Mouse (Mus musculus) small intestine, adult 2 months (tissue): Measurements from ENCODE around the gene Lcorl. TPM values are rescaled to one million over a fixed set of nuclear protein-coding genes. Genes with fewer than 3 reads are reported as not detected.

Source experiments
- H3K27ac ChIP-seq: fragments of 200-500 bp; 2 replicates; pipeline ENCODE4 v1.5.1; 2012; ENCODE audit warnings: low read depth, low read length, control low read depth, inconsistent platforms; ENCODE audit not compliant: insufficient read depth
- H3K27me3 ChIP-seq: fragments of 200-500 bp; 2 replicates; pipeline ENCODE4 v1.6.1; 2012; ENCODE audit warnings: mild to moderate bottlenecking, moderate library complexity, low read length, inconsistent platforms; ENCODE audit not compliant: control insufficient read depth, insufficient read depth
- H3K36me3 ChIP-seq: fragments of 200-500 bp; 2 replicates; pipeline ENCODE4 v1.6.1; 2012; ENCODE audit warnings: mild to moderate bottlenecking, low read length, control low read depth, inconsistent platforms; ENCODE audit not compliant: control insufficient read depth, insufficient read depth
- H3K4me1 ChIP-seq: fragments of 200-500 bp; 2 replicates; pipeline ENCODE4 v1.6.1; 2012; ENCODE audit warnings: low read length, inconsistent platforms, mixed read lengths; ENCODE audit not compliant: control insufficient read depth, insufficient read depth, insufficient read length
- H3K4me3 ChIP-seq: fragments of 200-500 bp; 2 replicates; pipeline ENCODE4 v1.5.1; 2012; ENCODE audit warnings: low read depth, mild to moderate bottlenecking, control low read depth, inconsistent platforms, low read length, moderate library complexity
- CTCF ChIP-seq: fragments of 200-500 bp; IDR thresholded peaks from 2 replicates; pipeline ENCODE4 v1.5.1; 2012; ENCODE audit warnings: low read depth, mild to moderate bottlenecking, control low read depth, inconsistent platforms, low read length, moderate library complexity, mixed read lengths; ENCODE audit not compliant: insufficient replicate concordance, insufficient read length; ENCODE audit errors: extremely low read depth
- POLR2A ChIP-seq: fragments of 200-500 bp; IDR thresholded peaks from 2 replicates; pipeline ENCODE4 v1.6.1; 2012; ENCODE audit warnings: low read depth, mild to moderate bottlenecking, control low read depth, inconsistent platforms, low read length, moderate library complexity
- WGBS: fragments of 180-500 bp; shearing (Covaris S2); methylation state at CpG from one replicate; pipeline ENCODE4 v1.1.7; 2018; 5-methylcytosine and 5-hydroxymethylcytosine counted together
- polyA plus RNA-seq: library from polyadenylated mRNA; depleted of rRNA; stranded (reverse); fragments of >200 nt; gene quantifications from 2 replicates; pipeline ENCODE4 v1.2.3, GENCODE M21; 2012; rRNA removed

Lcorl gene
- polyA plus RNA-seq = 1.2 and 2.2 TPM in 2 replicates

DNA sequence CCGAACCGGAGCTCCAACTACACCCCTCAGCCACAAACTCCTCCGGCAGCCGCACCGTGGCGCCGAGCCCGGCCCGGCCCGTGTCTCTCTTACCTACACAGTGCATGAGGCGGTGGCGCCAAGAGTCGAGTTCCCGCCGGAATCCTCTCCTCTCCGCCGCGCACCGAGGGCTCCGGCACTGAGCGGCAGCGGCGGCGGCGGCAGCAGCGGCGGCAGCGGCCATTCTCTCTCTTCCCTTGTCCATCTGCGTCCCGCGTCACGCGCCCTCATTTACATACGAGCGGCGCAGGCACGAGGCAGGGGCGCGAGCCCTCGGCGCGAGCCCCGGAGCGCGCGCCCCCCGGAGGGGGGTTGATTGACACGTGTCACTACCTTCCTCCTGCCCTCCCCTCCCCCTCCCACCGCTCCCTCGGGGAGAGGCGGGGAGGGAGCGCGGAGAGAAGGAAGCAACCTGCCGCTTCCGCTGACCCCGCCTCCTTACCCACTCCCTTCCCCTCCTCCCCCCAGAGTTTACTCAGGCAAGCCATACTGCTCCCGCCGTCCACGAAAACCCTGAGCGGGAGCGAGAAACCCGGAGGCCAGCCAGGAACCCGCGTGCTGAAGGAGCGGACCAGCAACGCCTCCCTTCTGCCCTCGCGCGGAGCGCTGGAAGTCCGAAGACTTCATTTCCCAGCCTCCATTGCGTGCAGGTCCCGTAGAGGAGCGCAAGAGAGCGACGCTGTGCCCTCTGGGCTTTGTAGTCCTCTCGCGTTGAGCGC lies at the start of gene Lcorl:
Lcorl (minus strand) TSS at position 362 of the 758 bp plus-strand sequence.
- under 1% methylated on average over 79 of the region's 79 CpGs for WGBS
- TF ChIP-seq CTCF = 0 out of 2 replicates have a peak, but pooled peaks have one; percentile 5
- TF ChIP-seq POLR2A = no peak; the same call in 1 of the 2 replicates
- Histone ChIP-seq H3K4me3 (peak within 1 kb of the TSS; percentile 81), H3K4me1 (no peaks in the 10 kb centered on the region), H3K27ac (peak within 1 kb of the TSS; percentile 89), H3K36me3 (no peaks in the 10 kb centered on the region), H3K27me3 (no peaks in the 10 kb centered on the region)

DNA sequence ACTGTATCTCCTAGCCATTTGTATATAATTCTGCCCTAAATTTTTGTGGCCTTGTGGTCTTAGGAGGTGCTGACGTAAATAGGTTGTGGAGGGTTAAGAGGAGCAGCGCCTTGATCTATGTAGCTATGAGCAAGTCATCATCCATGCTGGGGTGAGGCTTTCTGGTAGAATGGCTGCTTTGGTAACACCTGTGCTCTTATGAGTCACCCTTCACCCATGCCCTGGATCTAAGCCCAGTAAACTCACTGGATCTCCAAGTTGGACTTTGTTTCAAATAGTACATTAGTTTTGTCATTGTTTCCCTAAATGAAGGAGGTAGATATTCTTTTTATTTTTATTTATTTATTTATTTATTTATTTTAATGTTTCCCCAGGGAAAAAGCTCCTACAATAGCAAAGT lies 47.3 kb upstream of the Lcorl start:
- peak overlapping the region; percentile 63; the same call in 1 of the 2 replicates for H3K27ac ChIP-seq
- no peak overlapping the region for H3K4me3 ChIP-seq
- WGBS = 55% methylated on average over 2 of the region's 2 CpGs
- peaks cover 8% of the 10 kb centered on the region for H3K4me1 ChIP-seq
- H3K36me3 ChIP-seq = no peaks in the 10 kb centered on the region
- no peaks in the 10 kb centered on the region for H3K27me3 ChIP-seq
- no peak for TF ChIP-seq POLR2A
- no peak for TF ChIP-seq CTCF

DNA sequence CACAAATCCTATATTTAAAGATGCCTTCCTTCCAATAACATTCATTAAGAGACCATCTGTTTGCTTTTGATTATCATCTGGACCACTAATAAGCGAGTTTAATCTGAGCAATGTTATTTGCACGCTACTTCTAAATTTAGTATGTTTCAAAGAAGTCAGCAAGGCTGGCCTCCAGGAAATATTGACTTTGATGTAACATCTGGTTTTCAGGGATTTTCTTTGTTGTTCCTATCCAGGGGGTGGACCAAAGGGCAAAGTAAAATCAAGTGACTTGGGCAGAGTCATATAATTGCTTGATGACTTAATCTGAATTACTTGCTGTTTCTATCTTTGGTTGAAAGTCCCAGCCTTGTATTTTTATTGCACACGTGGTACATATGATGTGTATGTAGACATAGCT lies 45.8 kb upstream of the Lcorl start:
- no peak overlapping the region for H3K4me3 ChIP-seq

DNA sequence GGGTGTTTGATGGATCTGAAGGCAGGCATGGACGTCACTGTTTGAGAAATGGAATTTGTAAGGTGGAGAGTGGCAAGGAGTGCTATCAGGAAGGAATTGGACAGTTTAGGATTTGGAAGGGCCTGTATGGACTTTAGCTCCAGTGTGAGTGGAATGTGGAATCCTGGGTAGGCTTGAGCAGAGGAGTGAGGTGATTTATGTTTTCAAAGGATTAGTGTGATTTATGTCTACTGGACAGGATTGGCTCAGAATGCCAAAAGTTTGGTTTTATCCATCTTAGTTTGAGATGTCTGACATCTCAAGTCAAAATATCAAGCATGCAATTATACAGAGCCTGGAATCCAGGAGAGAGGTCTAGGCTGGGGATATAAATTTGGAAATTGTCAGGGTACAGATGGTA lies 37.9 kb upstream of the Lcorl start:
- Histone ChIP-seq H3K27me3 (no peaks in the 10 kb centered on the region), H3K27ac (no peak overlapping the region), H3K4me1 (no peaks in the 10 kb centered on the region), H3K36me3 (no peaks in the 10 kb centered on the region), H3K4me3 (no peak overlapping the region)
- 74% methylated on average over 1 of the region's 1 CpGs for WGBS
- TF ChIP-seq CTCF = no peak
- no peak for TF ChIP-seq POLR2A

More for the DNA sequence above, 45.8 kb upstream of the Lcorl start:
- Histone ChIP-seq H3K27me3 (no peaks in the 10 kb centered on the region), H3K36me3 (no peaks in the 10 kb centered on the region), H3K27ac (no peak overlapping the region), H3K4me1 (peaks cover 8% of the 10 kb centered on the region)
- 41% methylated on average over 3 of the region's 3 CpGs for WGBS
- TF ChIP-seq CTCF (no peak), POLR2A (no peak)

DNA sequence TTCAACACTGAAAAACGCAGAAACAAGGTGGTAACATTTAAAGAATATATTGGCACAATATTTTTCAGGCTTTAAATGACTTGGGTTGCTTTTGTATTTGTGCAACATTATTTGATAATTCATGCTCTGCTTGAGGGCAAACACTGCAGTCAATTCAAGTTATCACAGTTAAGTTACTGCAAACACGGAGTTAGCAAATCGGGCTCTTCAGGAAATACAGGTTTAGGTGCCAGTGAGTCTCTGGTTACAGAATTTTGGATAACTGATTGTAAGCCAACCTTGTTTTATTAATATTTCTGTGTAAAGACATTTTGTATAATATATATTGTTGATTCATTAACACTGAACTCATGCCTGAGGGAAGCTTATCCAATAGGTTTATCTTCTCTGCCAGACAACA lies 36.3 kb upstream of the Lcorl start:
- TF ChIP-seq CTCF (no peak), POLR2A (no peak)
- 71% methylated on average over 3 of the region's 3 CpGs for WGBS
- no peak overlapping the region for H3K4me3 ChIP-seq
- H3K4me1 ChIP-seq = no peaks in the 10 kb centered on the region
- H3K27ac ChIP-seq = no peak overlapping the region
- H3K27me3 ChIP-seq = no peaks in the 10 kb centered on the region
- no peaks in the 10 kb centered on the region for H3K36me3 ChIP-seq

DNA sequence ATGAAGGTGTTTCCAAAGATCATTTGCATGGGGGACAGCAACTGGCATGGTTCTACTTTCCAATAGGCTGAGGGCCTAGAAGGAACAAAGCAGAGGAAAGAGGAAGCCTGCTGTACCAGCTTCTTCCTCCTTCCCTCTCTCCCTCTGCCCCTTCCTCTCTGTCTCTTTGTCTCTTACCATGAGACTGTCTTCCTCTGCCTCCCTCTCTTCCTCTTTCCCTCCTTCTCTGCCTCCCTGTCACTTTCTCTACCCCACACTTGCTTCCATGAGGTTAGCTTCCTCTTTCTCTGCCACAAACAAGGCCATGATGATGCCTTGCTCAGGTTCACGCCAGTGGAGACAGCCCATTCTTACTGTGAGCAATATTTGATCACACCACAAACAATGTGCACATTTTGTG lies 18.9 kb upstream of the Lcorl start:
- H3K4me1 ChIP-seq = no peaks in the 10 kb centered on the region
- no peak for TF ChIP-seq POLR2A
- TF ChIP-seq CTCF = no peak
- 86% methylated on average over 1 of the region's 1 CpGs for WGBS
- H3K27ac ChIP-seq = no peak overlapping the region
- H3K27me3 ChIP-seq = no peaks in the 10 kb centered on the region
- H3K4me3 ChIP-seq = no peak overlapping the region
- H3K36me3 ChIP-seq = no peaks in the 10 kb centered on the region

DNA sequence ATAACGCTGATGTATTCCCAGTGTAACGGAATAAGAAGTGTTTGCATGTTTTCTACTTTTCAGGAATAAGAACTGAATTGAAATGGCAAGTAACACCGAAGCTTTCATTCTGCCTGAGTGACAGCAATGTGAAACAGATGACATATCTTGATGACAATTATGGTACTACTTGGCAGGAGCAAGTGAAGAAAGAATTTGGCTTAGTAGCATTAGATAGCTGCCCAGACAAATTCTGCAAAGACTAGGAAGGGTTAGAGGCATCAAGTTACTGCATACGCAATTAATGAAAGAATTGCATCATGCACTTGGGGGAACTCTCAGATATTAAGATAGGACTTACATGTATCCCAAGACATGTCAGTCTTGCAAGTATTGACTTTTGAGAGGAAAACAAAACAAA lies 18.1 kb upstream of the Lcorl start:
- H3K27ac ChIP-seq = no peak overlapping the region
- TF ChIP-seq CTCF (no peak), POLR2A (no peak)
- H3K27me3 ChIP-seq = no peaks in the 10 kb centered on the region
- no peaks in the 10 kb centered on the region for H3K36me3 ChIP-seq
- WGBS = 93% methylated on average over 4 of the region's 4 CpGs
- H3K4me1 ChIP-seq = no peaks in the 10 kb centered on the region
- no peak overlapping the region for H3K4me3 ChIP-seq
